Mouse (Mus musculus): ENCODE measurements around the gene Slc24a2.

DNA sequence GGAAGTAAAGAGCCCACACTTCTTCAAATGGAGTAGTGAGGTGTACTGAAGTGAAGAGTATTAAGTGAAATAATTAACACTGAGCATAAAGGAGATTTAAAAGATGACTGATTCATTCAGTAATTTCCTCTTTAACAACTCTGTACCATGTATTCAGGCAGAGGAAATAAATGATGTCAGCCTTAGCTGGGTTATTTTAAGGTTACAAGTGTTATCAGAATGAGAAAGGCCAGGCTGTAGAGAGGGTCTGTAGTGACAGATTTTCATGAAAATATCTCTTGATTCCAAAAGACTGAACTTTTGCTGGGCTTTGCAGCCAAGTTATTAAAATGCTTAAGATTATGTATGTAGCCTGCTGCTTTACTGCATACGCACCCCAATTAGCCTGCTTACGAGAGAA lies 80.7 kb downstream of the Slc24a2 start:
- TF ChIP-seq CTCF (IDR thresholded peaks at IDR 0.05; ENCODE audit: insufficient read depth, low read depth, low read length) (no peak), POLR2A (IDR thresholded peaks at IDR 0.05; ENCODE audit: insufficient read depth, low read depth, low read length) (no peak)
